Mouse (Mus musculus) brain, adult 2 months (tissue): ENCODE results near the gene Psma5.

Experiments
- DNase-seq: peaks from one replicate; pipeline ENCODE4 v3.0.0; 2011; ENCODE audit warnings: low read depth, low spot score

Psma5 gene

GRCm38 (mm10) chr3:108282401-108283240 lies 25.9 kb downstream of the Psma5 start:
- DNase-seq: peak; percentile 86

DNA sequence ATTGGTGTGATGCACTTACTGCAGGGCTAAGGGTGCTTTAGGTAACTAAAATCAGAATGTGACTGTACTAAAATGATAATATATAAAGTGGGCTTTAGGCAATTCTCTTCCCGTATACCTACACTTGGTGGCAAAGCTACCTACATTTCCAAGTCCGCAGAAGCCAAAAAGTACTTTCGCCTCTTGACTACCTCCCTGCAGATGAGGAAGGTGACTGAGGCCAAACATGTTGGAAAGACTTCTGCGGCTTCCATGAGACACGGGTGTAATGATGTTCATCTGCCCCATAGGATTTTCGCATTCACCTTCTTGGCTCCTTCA lies 26.5 kb downstream of the Psma5 start:
- DNase-seq: no peak

DNA sequence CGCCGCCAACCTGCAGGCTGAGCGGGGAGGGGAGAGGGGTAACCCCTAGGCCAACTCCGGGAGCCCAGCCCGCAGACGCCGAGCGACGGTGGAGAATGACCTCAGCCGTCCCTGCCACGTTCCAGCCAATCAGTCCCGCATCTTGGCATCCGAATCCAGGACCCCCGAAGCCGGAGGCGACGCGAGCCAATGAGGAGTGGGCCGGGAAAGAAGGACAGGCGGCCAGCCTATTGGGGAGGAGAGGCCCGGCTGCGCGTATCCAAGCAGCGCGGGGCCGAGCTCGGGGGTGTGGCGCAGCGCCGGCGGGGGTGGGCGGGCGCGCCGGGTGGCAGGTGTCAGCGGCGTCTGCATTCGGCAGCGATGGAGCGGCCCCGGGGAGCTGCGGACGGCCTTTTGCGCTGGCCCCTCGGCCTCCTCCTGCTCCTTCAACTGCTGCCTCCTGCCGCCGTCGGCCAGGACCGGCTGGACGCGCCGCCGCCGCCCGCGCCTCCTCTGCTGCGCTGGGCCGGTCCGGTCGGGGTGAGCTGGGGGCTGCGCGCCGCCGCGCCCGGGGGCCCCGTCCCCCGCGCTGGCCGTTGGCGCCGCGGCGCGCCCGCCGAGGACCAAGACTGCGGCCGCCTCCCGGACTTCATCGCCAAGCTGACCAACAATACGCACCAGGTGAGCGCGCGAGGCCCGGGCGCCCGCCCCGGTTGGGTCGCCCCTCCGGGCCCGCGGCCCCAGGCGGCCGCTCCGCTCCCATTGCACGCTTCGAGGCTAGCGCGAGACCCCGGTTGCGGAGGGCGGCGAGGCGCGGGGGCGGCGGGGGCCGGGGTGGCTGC lies 27.3 kb downstream of the Psma5 start, which contains the start of gene Sort1:
Sort1 (plus strand) TSS at position 302 of the 821 bp plus-strand sequence.
- DNase-seq: peak; percentile 97

DNA sequence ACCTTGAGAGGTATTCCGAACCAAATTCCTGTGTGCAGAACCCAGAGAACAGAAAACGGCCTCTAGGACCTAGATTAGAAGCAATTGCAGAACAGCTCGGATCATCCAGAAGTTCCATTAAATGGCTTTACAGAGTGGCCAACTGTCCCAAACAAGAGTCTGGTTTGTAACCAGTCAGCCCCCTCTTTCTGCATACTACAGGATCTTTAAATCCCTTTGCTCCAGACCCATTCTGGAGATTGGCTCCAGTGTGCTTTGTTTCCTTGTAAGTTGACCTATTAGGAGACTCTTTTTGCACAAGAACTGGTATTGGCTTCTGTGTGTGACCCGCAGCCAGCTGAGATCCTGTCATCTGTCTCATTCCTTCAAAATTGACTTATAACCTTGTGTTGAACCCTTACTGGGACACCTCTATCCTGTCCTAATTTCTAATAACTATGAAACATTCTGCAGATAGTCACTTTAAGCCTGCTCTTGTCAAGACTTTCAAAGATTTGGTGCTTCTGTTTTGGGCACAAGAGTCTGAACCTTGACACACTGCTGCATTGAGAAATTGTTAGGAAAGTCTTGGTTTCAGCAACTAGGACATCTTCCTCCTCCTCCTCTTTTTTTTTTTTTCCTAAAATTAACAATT lies 28.5 kb downstream of the Psma5 start:
- no peak for DNase-seq

DNA sequence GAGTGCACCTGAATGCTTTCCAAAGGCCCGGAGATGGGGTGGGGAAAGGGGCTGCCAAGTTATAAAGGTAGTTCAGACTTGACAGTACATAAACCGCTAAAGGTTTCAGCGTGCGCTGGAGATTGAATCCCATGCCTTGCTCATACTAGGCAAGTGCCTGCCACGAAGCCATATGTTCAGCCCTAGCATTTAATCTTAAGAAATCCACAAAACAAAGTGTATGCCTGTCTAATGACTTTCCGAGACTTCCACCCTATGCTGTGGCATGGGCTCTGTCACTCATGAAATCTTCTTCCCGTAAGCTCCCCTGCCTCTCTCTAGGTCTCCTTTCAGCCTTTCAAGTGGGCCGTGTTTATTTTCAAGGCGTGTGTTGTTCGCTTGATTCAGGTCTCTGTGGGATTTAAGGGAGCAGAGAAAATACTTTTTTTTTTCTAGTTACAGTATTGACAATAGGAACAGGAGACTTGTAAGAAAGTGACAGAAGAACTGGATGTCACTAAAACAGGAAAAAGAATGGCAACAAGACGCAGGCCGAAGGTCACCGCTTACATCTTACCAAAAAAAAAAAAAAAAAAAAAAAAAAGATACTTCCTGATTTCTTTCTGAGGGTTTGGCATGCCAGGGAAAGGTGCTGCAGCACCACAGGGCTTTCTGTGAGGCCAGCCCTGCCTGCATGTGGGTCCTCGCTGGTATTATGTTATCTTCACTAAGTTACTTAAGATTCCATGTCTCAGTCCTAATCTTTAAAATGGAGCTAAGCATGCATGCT lies 30.1 kb downstream of the Psma5 start:
- DNase-seq: no peak

GRCm38 (mm10) chr3:108287811-108288805 lies 31.4 kb downstream of the Psma5 start:
- DNase-seq: peak; percentile 80

DNA sequence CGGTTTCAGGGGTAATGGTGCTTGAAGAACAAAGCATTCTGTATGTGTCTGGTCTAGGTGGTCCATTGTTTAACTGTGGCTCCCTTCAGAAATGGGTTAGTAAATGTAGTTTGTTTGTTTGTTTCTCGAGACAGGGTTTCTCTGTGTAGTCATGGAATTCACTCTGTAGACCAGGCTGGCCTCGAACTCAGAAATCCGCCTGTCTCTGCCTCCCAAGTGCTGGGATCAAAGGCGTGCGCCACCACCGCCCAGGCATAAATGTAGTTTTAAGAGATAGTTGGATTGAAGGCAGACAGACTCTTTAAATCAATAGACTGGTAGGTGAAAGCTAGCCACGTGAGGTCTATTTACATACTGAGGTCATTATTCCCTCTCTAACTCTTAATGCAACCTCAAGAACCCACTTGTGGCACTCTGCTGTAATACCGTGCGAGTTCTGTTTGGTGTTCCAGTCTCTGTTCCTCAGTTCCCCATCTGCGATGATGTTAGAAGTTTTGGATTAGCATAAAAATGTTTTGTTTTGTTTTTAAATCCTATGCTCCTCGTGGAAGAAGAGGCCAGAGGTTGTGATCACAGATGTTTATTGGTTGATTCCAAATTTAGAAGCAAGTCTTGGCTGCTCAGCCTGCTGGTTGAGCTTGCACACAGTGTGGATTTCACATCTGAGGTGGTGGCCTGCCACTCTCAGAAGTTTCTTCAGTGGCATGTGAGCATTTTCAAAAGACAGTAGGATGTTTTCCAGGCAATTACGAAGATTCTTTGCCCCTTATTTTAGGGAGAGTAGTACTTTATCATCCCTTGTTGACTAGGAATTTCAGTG lies 32.8 kb downstream of the Psma5 start:
- DNase-seq: no peak

DNA sequence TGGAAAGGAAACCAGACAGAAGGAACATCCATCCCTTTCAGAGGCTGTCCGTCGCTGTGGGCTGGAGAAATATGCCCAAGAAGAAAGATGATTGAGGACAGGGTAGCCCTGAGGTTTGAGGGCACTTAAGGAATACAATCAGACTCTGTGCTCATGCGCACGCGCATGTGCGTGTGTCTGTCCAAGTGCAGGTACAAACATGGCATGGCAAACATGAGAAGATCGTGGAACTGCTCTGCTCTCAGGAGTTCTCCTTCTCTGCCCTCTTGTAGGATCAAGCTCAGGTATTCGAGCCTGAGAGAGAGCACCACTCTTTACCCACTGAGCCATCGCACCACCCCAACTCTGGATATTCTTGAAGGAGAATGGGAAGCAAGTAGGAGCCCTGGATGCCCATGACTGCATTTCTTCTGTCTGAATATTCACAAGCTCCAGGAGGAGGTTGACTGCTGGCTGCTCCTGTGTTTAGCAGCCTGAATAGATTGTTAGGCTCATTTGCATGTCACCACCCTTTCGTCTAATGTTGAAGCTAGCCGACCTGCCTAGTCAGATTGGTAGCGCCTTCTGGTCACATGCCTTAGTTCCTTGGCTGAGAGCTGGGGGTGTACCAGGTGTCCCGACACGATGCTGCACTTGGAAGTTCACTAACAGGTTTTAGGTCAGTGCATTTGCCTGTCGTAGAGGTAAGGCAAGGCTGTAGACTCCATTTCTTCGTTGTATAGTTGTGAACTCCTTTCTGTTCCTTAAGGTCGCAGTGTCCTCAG lies 34.5 kb downstream of the Psma5 start:
- no peak for DNase-seq

- no peak for DNase-seq
Measured at GRCm38 (mm10) chr3:108294398-108294797, 37.7 kb downstream of the Psma5 start.

DNA sequence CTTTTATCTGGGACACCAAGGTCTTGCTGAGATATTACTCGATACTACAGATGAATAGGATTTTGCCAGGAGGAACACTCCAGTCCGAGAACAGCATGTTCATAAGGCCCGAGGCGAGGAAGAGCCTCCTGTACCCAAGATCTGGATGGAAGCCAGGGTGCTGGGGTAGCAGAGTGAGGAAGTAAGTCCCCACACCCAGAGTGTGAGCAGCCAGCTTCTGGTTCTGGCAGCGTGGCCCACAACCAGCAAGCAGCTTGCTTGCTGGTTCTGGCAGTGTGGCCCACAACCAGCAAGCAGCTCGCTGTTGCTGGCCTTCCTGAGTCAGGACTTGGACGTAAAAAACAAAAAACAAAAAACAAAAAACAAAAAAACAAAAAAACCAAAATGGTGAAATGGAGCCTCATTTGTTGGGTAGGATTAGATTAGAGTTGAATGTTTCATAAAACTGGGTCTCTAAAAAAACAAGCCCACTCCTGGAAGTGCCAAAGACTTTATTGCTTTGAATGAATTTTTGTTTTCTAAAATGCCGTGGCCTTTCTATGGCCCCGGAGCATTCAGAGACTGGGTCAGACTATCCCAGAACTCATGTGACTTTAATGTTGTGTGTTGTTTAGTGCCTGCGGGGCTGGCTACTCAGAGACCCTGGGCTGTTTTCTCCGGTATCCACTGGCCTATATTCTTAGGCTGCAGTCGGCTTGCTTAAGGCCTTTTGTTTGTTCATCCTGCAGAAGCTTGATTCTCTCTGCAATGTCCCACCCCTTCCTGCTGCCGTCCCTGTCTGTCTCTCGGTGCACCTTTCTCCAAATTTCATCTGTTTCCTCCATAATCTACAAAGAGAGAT lies 38.9 kb downstream of the Psma5 start:
- DNase-seq: peak; percentile 86

- DNase-seq: peak; percentile 85
Measured at GRCm38 (mm10) chr3:108296220-108297049, 39.7 kb downstream of the Psma5 start.

- no peak for DNase-seq
Measured at GRCm38 (mm10) chr3:108297050-108297419, 40.3 kb downstream of the Psma5 start.

- DNase-seq: no peak
Measured at GRCm38 (mm10) chr3:108297603-108298553, 41.2 kb downstream of the Psma5 start.

GRCm38 (mm10) chr3:108300455-108301030 lies 43.8 kb downstream of the Psma5 start:
- peak; percentile 84 for DNase-seq

DNA sequence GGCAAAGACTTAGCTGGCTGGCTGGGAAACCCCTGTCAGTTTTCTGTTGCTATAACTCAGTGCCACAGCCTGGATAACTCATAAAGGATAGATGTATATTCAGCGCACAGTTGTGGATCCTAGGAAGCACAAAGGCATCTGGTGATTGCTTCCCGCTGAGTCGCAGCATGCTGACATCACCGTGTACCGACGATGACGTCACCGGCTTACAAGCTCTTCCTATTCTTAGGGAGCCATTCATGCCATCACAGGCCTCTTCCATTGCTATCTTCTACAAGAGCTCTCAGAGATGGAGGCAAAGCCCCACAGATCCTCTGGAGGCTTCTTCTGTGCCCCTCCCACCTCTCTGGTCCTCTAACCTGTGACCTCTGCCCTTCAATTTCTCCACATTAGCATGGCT lies 47.0 kb downstream of the Psma5 start:
- no peak for DNase-seq
